Mouse (Mus musculus): ENCODE results near the gene AA467197. TPM values are rescaled to one million over a fixed set of nuclear protein-coding genes. Genes with fewer than 3 reads are reported as not detected.

The AA467197 gene
- polyA plus RNA-seq, 1 experiment from 2014 or later = not detected

- ATAC-seq = no peak
- no peaks in the 10 kb centered on the region for H3K9me3 ChIP-seq (replicated peaks)
- H3K27me3 ChIP-seq = no peaks in the 10 kb centered on the region
- no peak overlapping the region for H3K4me2 ChIP-seq
- H3K4me1 ChIP-seq = no peaks in the 10 kb centered on the region
- H3K4me3 ChIP-seq = no peak overlapping the region
- H3K27ac ChIP-seq = no peak overlapping the region
- no peaks in the 10 kb centered on the region for H3K36me3 ChIP-seq (ENCODE audit: poor library complexity, severe bottlenecking)
- WGBS = 83% methylated on average over 6 of the region's 6 CpGs
- no peak overlapping the region for H3K9ac ChIP-seq
Measured at GRCm38 (mm10) chr2:122617792-122618191, 19.0 kb upstream of the AA467197 start.

DNA sequence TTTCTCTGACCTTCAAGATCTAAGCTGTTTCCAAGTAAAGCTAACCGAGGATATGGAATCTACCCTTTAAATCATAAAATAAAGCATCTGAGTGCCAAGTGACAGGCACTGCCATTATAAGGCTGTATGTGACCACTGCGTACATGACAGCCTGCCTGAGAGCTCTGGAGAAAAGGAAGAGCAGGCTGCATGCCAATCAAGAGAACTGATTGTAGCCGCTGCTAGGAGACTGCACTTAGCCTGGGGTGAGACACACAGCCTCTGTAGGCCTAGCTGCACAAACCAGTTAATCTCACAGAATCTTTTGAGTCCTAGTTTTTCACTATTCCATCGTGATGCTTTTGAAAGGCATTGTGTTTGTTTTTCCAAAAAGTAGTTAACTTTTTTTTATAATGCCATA is 18.1 kb upstream of the AA467197 start:
- 58% methylated on average over 4 of the region's 4 CpGs for whole genome bisulfite sequencing
- no peak for ATAC-seq
- H3K27ac ChIP-seq = no peak overlapping the region

GRCm38 (mm10) chr2:122621337-122622110 is 15.3 kb upstream of the AA467197 start:
- 78% methylated on average over 9 of the region's 9 CpGs for WGBS
- ATAC-seq = no peak
- no peaks in the 10 kb centered on the region for H3K4me1 ChIP-seq

More for the DNA sequence above, 18.1 kb upstream of the AA467197 start:
- Histone ChIP-seq H3K4me2 (no peak overlapping the region), H3K4me1 (no peaks in the 10 kb centered on the region), H3K4me3 (no peak overlapping the region), H3K9me3 (replicated peaks) (no peaks in the 10 kb centered on the region), H3K9ac (no peak overlapping the region), H3K36me3 (ENCODE audit: poor library complexity, severe bottlenecking) (no peaks in the 10 kb centered on the region), H3K27me3 (no peaks in the 10 kb centered on the region)

DNA sequence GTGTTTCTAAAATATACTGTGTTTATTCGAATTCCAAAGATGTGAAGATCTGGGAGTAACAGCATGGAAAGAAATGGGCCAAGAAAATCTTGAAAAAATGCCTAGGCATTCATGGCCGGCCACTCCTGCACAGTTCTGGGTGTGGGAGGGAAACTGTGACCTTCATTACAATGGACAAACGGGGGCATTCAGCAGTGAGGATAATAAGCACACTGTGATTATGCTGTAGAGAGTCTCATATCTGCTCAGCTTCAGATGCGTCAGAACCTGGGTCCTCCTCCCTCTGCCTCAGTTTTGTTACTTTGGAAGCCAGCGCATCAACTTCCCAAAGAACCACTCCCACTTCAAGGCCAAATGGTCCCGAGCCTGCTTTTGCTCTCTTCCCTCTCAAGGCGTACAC is 10.9 kb upstream of the AA467197 start:
- ATAC-seq = no peak
- Histone ChIP-seq H3K27ac (no peak overlapping the region), H3K27me3 (no peaks in the 10 kb centered on the region), H3K4me1 (0 out of 2 replicates have a peak, but pooled peaks cover 4% of the 10 kb centered on the region), H3K9me3 (replicated peaks) (no peaks in the 10 kb centered on the region), H3K36me3 (ENCODE audit: poor library complexity, severe bottlenecking) (no peaks in the 10 kb centered on the region), H3K4me2 (no peak overlapping the region), H3K4me3 (no peak overlapping the region), H3K9ac (no peak overlapping the region; the same call in 1 of the 2 replicates)
- WGBS = 72% methylated on average over 7 of the region's 7 CpGs

More at GRCm38 (mm10) chr2:122621337-122622110, 15.3 kb upstream of the AA467197 start:
- H3K4me3 ChIP-seq = no peak overlapping the region
- no peaks in the 10 kb centered on the region for H3K9me3 ChIP-seq (replicated peaks)
- no peak overlapping the region for H3K4me2 ChIP-seq
- H3K27ac ChIP-seq = no peak overlapping the region
- no peak overlapping the region for H3K9ac ChIP-seq
- no peaks in the 10 kb centered on the region for H3K27me3 ChIP-seq
- no peaks in the 10 kb centered on the region for H3K36me3 ChIP-seq (ENCODE audit: poor library complexity, severe bottlenecking)

DNA sequence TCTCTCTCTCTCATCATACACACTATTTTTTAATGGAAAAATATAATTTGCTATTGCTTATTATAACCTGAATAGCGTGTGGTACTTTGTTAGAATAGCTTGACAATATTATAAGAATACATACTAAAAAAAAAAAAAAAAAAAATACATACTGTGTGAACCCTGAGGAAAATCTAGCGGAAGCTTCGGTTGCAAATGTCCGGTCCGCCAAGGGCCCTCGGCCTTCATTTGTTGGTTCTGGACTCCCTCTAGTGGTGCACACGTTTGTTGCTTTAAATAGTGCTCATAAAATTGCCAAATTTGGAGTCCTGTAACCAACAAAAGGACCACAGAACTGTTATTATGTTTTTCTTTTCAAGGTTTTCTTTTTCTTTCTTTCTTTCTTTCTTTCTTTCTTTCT is 7.8 kb upstream of the AA467197 start:
- Histone ChIP-seq H3K9me3 (replicated peaks) (no peaks in the 10 kb centered on the region), H3K27me3 (no peaks in the 10 kb centered on the region), H3K4me1 (peaks cover 17% of the 10 kb centered on the region), H3K36me3 (ENCODE audit: poor library complexity, severe bottlenecking) (peaks cover 14% of the 10 kb centered on the region), H3K9ac (no peak overlapping the region), H3K4me3 (no peak overlapping the region), H3K4me2 (no peak overlapping the region), H3K27ac (no peak overlapping the region)
- ATAC-seq = 0 out of 2 replicates have a peak, but pooled peaks have one; percentile 11
- WGBS = 4% methylated on average over 7 of the region's 7 CpGs

- Histone ChIP-seq H3K27me3 (no peaks in the 10 kb centered on the region), H3K4me2 (peak overlapping the region; percentile 91), H3K4me1 (peaks cover 17% of the 10 kb centered on the region), H3K9ac (peak overlapping the region; percentile 89; the same call in 1 of the 2 replicates), H3K27ac (0 out of 2 replicates have a peak overlapping the region, but pooled peaks have one; percentile 81), H3K36me3 (ENCODE audit: poor library complexity, severe bottlenecking) (peaks cover 20% of the 10 kb centered on the region), H3K4me3 (peak overlapping the region; percentile 92), H3K9me3 (replicated peaks) (no peaks in the 10 kb centered on the region)
- ATAC-seq = no peak
- 62% methylated on average over 6 of the region's 6 CpGs for WGBS
Measured at GRCm38 (mm10) chr2:122629871-122630270, 6.9 kb upstream of the AA467197 start.

GRCm38 (mm10) chr2:122630465-122631225 is 6.1 kb upstream of the AA467197 start:
- peak overlapping the region; percentile 92 for H3K4me3 ChIP-seq
- H3K4me1 ChIP-seq = peaks cover 17% of the 10 kb centered on the region
- H3K27me3 ChIP-seq = no peaks in the 10 kb centered on the region
- H3K9ac ChIP-seq = peak overlapping the region; percentile 89
- no peaks in the 10 kb centered on the region for H3K9me3 ChIP-seq (replicated peaks)
- peak; percentile 87 for ATAC-seq
- under 1% methylated on average over 75 of the region's 75 CpGs for WGBS
- H3K27ac ChIP-seq = peak overlapping the region; percentile 81
- peaks cover 20% of the 10 kb centered on the region for H3K36me3 ChIP-seq (ENCODE audit: poor library complexity, severe bottlenecking)
- H3K4me2 ChIP-seq = peak overlapping the region; percentile 91

- H3K4me2 ChIP-seq = peak overlapping the region; percentile 91
- peaks cover 20% of the 10 kb centered on the region for H3K36me3 ChIP-seq (ENCODE audit: poor library complexity, severe bottlenecking)
- H3K9me3 ChIP-seq (replicated peaks) = no peaks in the 10 kb centered on the region
- ATAC-seq = peak; percentile 58
- H3K9ac ChIP-seq = peak overlapping the region; percentile 89
- 0% methylated on average over 49 of the region's 53 CpGs for WGBS
- no peaks in the 10 kb centered on the region for H3K27me3 ChIP-seq
- H3K4me1 ChIP-seq = peaks cover 17% of the 10 kb centered on the region
- no peak overlapping the region for H3K27ac ChIP-seq
- peak overlapping the region; percentile 92 for H3K4me3 ChIP-seq
Measured at GRCm38 (mm10) chr2:122631226-122631801, 5.5 kb upstream of the AA467197 start.

DNA sequence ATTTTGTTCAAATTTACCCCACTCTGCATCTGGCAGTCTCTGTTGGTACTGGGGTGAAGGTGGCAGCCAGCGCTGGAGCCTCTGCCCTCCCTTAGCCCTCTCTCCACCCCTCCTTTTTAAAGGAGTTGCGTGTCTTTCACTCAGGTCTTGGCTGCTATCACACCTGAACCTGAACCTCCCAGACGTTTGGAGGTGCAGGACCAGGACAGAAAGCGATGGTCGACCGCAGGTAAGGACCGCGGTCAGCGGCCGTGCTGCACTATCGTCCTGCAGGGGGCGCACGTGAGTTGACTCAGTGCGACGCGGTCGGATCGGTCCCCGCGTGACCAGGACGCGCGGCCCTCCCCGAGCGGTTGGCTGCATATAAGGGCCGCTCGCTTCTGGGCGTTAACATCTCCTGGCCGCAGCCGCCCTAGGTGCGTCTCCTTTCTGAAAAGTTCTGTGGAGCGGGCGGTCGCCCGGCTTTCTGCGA is 776 bp downstream of the AA467197 start:
- no peak overlapping the region for H3K27ac ChIP-seq
- peak overlapping the region; percentile 56; the same call in 1 of the 2 replicates for H3K9ac ChIP-seq
- H3K9me3 ChIP-seq (replicated peaks) = no peaks in the 10 kb centered on the region
- peak overlapping the region; percentile 76 for H3K4me2 ChIP-seq
- H3K36me3 ChIP-seq (ENCODE audit: poor library complexity, severe bottlenecking) = peaks cover 18% of the 10 kb centered on the region
- peaks cover 6% of the 10 kb centered on the region for H3K4me1 ChIP-seq
- WGBS = 2% methylated on average over 36 of the region's 36 CpGs
- peak; percentile 79 for ATAC-seq
- peak overlapping the region; percentile 44 for H3K4me3 ChIP-seq
- peaks cover 13% of the 10 kb centered on the region; the same call in 1 of the 2 replicates for H3K27me3 ChIP-seq

GRCm38 (mm10) chr2:122638029-122638428 is 1.2 kb downstream of the AA467197 start:
- no peak for ATAC-seq
- Histone ChIP-seq H3K4me2 (peak overlapping the region; percentile 76), H3K4me3 (peak overlapping the region; percentile 44), H3K27me3 (peaks cover 13% of the 10 kb centered on the region; the same call in 1 of the 2 replicates), H3K36me3 (ENCODE audit: poor library complexity, severe bottlenecking) (peaks cover 14% of the 10 kb centered on the region), H3K9me3 (replicated peaks) (no peaks in the 10 kb centered on the region), H3K4me1 (peaks cover 6% of the 10 kb centered on the region), H3K27ac (no peak overlapping the region), H3K9ac (peak overlapping the region; percentile 56; the same call in 1 of the 2 replicates)
- WGBS = 26% methylated on average over 12 of the region's 12 CpGs

DNA sequence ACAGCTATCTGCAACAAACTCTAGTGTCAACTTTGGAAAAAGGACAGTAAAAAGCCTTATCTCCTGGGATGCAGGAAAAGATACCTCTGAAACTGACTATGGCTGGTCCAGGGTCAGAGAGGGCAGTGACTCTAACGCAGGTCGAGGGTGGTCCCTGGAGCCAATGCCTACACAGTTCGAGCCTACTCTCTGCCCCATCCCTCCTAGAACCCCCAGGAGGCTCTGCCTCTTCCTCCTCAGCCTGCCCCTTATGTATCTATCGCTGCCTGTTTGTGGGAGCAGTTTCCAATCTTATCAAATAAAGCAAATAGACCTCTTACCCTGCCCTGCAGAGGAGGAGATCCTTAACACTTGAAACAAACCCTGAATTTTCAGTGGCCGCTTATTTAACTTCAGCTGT is 1.9 kb downstream of the AA467197 start:
- Histone ChIP-seq H3K9ac (no peak overlapping the region), H3K4me2 (no peak overlapping the region), H3K36me3 (ENCODE audit: poor library complexity, severe bottlenecking) (0 out of 2 replicates have a peak, but pooled peaks cover 8% of the 10 kb centered on the region), H3K27me3 (peaks cover 13% of the 10 kb centered on the region; the same call in 1 of the 2 replicates), H3K9me3 (replicated peaks) (no peaks in the 10 kb centered on the region), H3K27ac (no peak overlapping the region), H3K4me1 (peaks cover 6% of the 10 kb centered on the region), H3K4me3 (no peak overlapping the region)
- 51% methylated on average over 5 of the region's 5 CpGs for WGBS
- no peak for ATAC-seq
